Mouse (Mus musculus) kidney, embryonic 16.5 days (tissue): ENCODE measurements around the gene Lats2. TPM values are rescaled to one million over a fixed set of nuclear protein-coding genes. Genes with fewer than 3 reads are reported as not detected.
A peak's percentile ranks its signal among the peaks of the same experiment; 100 is the strongest.

Source experiments
- ATAC-seq: fragments of 200-750 bp; cut with Nextera tagmentation; 2 replicates; pipeline ENCODE4 v1.8.0; 2017; ENCODE audit warnings: moderate TSS enrichment; ENCODE audit not compliant: low FRiP score, low TSS enrichment
- H3K27ac ChIP-seq: fragments of 300-500 bp; sonication (generic); 2 replicates; pipeline ENCODE4 v1.5.1; 2014; ENCODE audit warnings: low read length
- H3K27me3 ChIP-seq: fragments of 300-500 bp; sonication (generic); 2 replicates; pipeline ENCODE4 v1.6.1; 2014; ENCODE audit warnings: low read length, control low read depth, mixed read lengths; ENCODE audit not compliant: insufficient read depth
- H3K36me3 ChIP-seq: fragments of 300-500 bp; sonication (generic); 2 replicates; pipeline ENCODE4 v1.6.1; 2014; ENCODE audit warnings: low read length, control low read depth, mixed read lengths; ENCODE audit not compliant: insufficient read depth
- H3K4me1 ChIP-seq: fragments of 300-500 bp; sonication (generic); 2 replicates; pipeline ENCODE4 v1.6.1; 2014; ENCODE audit warnings: low read length, control low read depth, mixed read lengths; ENCODE audit not compliant: insufficient read depth
- H3K4me2 ChIP-seq: fragments of 300-500 bp; sonication (generic); replicated peaks from 2 replicates; pipeline ENCODE4 v1.6.1; 2014; ENCODE audit warnings: low read depth, low read length
- H3K4me3 ChIP-seq: fragments of 300-500 bp; sonication (generic); 2 replicates; pipeline ENCODE4 v1.5.1; 2014; ENCODE audit warnings: mild to moderate bottlenecking, low read length
- H3K9ac ChIP-seq: fragments of 300-500 bp; sonication (generic); replicated peaks from 2 replicates; pipeline ENCODE4 v1.6.1; 2014; ENCODE audit warnings: low read length
- H3K9me3 ChIP-seq: fragments of 300-500 bp; sonication (generic); 2 replicates; pipeline ENCODE4 v1.6.1; 2016; ENCODE audit warnings: low read length, control low read depth
- WGBS: fragments of 180-500 bp; shearing (Covaris S2); extraction: QIAGEN DNeasy Blood & Tissue Kit; methylation state at CpG from one replicate; pipeline ENCODE4 v1.1.7; 2014; 5-methylcytosine and 5-hydroxymethylcytosine counted together
- polyA plus RNA-seq: library from polyadenylated mRNA; unstranded; fragments of >200 nt; fragmentation: Nextera tagmentation; extraction: Ambion mirVana; gene quantifications from 2 replicates; pipeline ENCODE4 v1.2.1, GENCODE M21; 2015

The Lats2 gene
- polyA plus RNA-seq, 1 experiment from 2014 or later, result 25.9 TPM

GRCm38 (mm10) chr14:57740651-57741050 lies 17.5 kb downstream of the Lats2 start:
- no peak for ATAC-seq
- Histone ChIP-seq H3K4me2 (no peak overlapping the region), H3K36me3 (no peaks in the 10 kb centered on the region), H3K4me3 (no peak overlapping the region), H3K27me3 (no peaks in the 10 kb centered on the region), H3K27ac (no peak overlapping the region), H3K9ac (no peak overlapping the region), H3K4me1 (peaks cover 41% of the 10 kb centered on the region), H3K9me3 (no peaks in the 10 kb centered on the region)
- WGBS, result 87% methylated on average over 8 of the region's 8 CpGs

- Histone ChIP-seq H3K9me3 (no peaks in the 10 kb centered on the region), H3K27ac (no peak overlapping the region), H3K9ac (no peak overlapping the region), H3K27me3 (no peaks in the 10 kb centered on the region), H3K4me2 (no peak overlapping the region), H3K4me1 (peaks cover 45% of the 10 kb centered on the region), H3K4me3 (no peak overlapping the region), H3K36me3 (0 out of 2 replicates have a peak, but pooled peaks cover 7% of the 10 kb centered on the region)
- ATAC-seq, result 0 out of 2 replicates have a peak, but pooled peaks have one; percentile 14
These were observed 21.1 kb downstream of the Lats2 start for GRCm38 (mm10) chr14:57737089-57737488.

GRCm38 (mm10) chr14:57736141-57736540 lies 22.0 kb downstream of the Lats2 start:
- no peak overlapping the region for H3K4me2 ChIP-seq
- H3K27ac ChIP-seq, result no peak overlapping the region
- H3K4me1 ChIP-seq, result peaks cover 43% of the 10 kb centered on the region
- 62% methylated on average over 4 of the region's 4 CpGs for WGBS
- H3K36me3 ChIP-seq, result peaks cover 11% of the 10 kb centered on the region; the same call in 1 of the 2 replicates
- H3K27me3 ChIP-seq, result no peaks in the 10 kb centered on the region
- ATAC-seq, result no peak
- no peak overlapping the region for H3K4me3 ChIP-seq
- no peak overlapping the region for H3K9ac ChIP-seq
- H3K9me3 ChIP-seq, result no peaks in the 10 kb centered on the region

GRCm38 (mm10) chr14:57732668-57733293 lies 25.4 kb downstream of the Lats2 start:
- H3K4me2 ChIP-seq, result no peak overlapping the region
- H3K27ac ChIP-seq, result no peak overlapping the region
- no peaks in the 10 kb centered on the region for H3K27me3 ChIP-seq
- H3K4me3 ChIP-seq, result no peak overlapping the region
- no peaks in the 10 kb centered on the region for H3K9me3 ChIP-seq
- WGBS, result 60% methylated on average over 6 of the region's 6 CpGs
- ATAC-seq, result no peak
- peaks cover 15% of the 10 kb centered on the region; the same call in 1 of the 2 replicates for H3K36me3 ChIP-seq
- peaks cover 58% of the 10 kb centered on the region for H3K4me1 ChIP-seq
- no peak overlapping the region for H3K9ac ChIP-seq

GRCm38 (mm10) chr14:57730527-57730926 lies 27.7 kb downstream of the Lats2 start:
- H3K4me2 ChIP-seq, result 0 out of 2 replicates have a peak overlapping the region, but pooled peaks have one; percentile 10
- H3K27me3 ChIP-seq, result no peaks in the 10 kb centered on the region
- H3K27ac ChIP-seq, result peak overlapping the region; percentile 93
- H3K4me1 ChIP-seq, result peaks cover 43% of the 10 kb centered on the region
- H3K36me3 ChIP-seq, result peaks cover 20% of the 10 kb centered on the region
- H3K4me3 ChIP-seq, result no peak overlapping the region
- peak overlapping the region; percentile 50 for H3K9ac ChIP-seq
- WGBS, result 40% methylated on average over 9 of the region's 9 CpGs
- peak; percentile 79 for ATAC-seq
- H3K9me3 ChIP-seq, result peaks cover 6% of the 10 kb centered on the region

GRCm38 (mm10) chr14:57729975-57730499 lies 28.2 kb downstream of the Lats2 start:
- H3K4me2 ChIP-seq, result 0 out of 2 replicates have a peak overlapping the region, but pooled peaks have one; percentile 10
- peak overlapping the region; percentile 93 for H3K27ac ChIP-seq
- H3K4me3 ChIP-seq, result no peak overlapping the region
- H3K4me1 ChIP-seq, result peaks cover 41% of the 10 kb centered on the region
- peaks cover 6% of the 10 kb centered on the region for H3K9me3 ChIP-seq
- WGBS, result 31% methylated on average over 5 of the region's 5 CpGs
- H3K36me3 ChIP-seq, result peaks cover 20% of the 10 kb centered on the region
- H3K9ac ChIP-seq, result peak overlapping the region; percentile 50
- no peaks in the 10 kb centered on the region for H3K27me3 ChIP-seq
- peak; percentile 86 for ATAC-seq

GRCm38 (mm10) chr14:57729364-57729763 lies 28.8 kb downstream of the Lats2 start:
- peaks cover 6% of the 10 kb centered on the region for H3K9me3 ChIP-seq
- 62% methylated on average over 8 of the region's 8 CpGs for WGBS
- H3K27me3 ChIP-seq, result no peaks in the 10 kb centered on the region
- peaks cover 37% of the 10 kb centered on the region for H3K4me1 ChIP-seq
- H3K27ac ChIP-seq, result peak overlapping the region; percentile 93
- H3K36me3 ChIP-seq, result peaks cover 20% of the 10 kb centered on the region
- H3K9ac ChIP-seq, result no peak overlapping the region
- H3K4me3 ChIP-seq, result no peak overlapping the region
- ATAC-seq, result no peak
- no peak overlapping the region for H3K4me2 ChIP-seq

GRCm38 (mm10) chr14:57726172-57726571 lies 32.0 kb downstream of the Lats2 start:
- no peak overlapping the region for H3K27ac ChIP-seq
- no peak overlapping the region for H3K9ac ChIP-seq
- no peaks in the 10 kb centered on the region for H3K27me3 ChIP-seq
- H3K36me3 ChIP-seq, result peaks cover 17% of the 10 kb centered on the region
- ATAC-seq, result no peak
- WGBS, result 82% methylated on average over 8 of the region's 8 CpGs
- H3K4me2 ChIP-seq, result no peak overlapping the region
- H3K4me1 ChIP-seq, result peaks cover 26% of the 10 kb centered on the region
- peaks cover 6% of the 10 kb centered on the region for H3K9me3 ChIP-seq
- no peak overlapping the region for H3K4me3 ChIP-seq

- Histone ChIP-seq H3K9ac (no peak overlapping the region), H3K27me3 (no peaks in the 10 kb centered on the region), H3K36me3 (peaks cover 13% of the 10 kb centered on the region), H3K4me2 (no peak overlapping the region), H3K27ac (0 out of 2 replicates have a peak overlapping the region, but pooled peaks have one; percentile 1), H3K4me3 (no peak overlapping the region), H3K9me3 (peaks cover 6% of the 10 kb centered on the region), H3K4me1 (peaks cover 9% of the 10 kb centered on the region)
- 41% methylated on average over 4 of the region's 4 CpGs for WGBS
- peak; percentile 57; the same call in 1 of the 2 replicates for ATAC-seq
These were observed 33.7 kb downstream of the Lats2 start for GRCm38 (mm10) chr14:57724473-57724872.

GRCm38 (mm10) chr14:57718245-57718644 lies 39.9 kb downstream of the Lats2 start:
- Histone ChIP-seq H3K4me3 (no peak overlapping the region), H3K4me2 (no peak overlapping the region), H3K4me1 (no peaks in the 10 kb centered on the region; the same call in 1 of the 2 replicates), H3K9me3 (no peaks in the 10 kb centered on the region), H3K9ac (no peak overlapping the region), H3K36me3 (peaks cover 10% of the 10 kb centered on the region), H3K27me3 (no peaks in the 10 kb centered on the region), H3K27ac (no peak overlapping the region)
- 94% methylated on average over 4 of the region's 4 CpGs for WGBS
- no peak for ATAC-seq
